Mouse (Mus musculus) spleen, postnatal 10 days (tissue): ENCODE measurements at regions not wholly inside any gene's neighbourhood (a gene's known extent, or its start where the extent isn't known, plus 50 kb on each side); places are given as distances from the start of the nearest gene placed in this dataset.

ENCODE experiments used
- DNase-seq, 2 experiments: peaks; one replicate each; pipeline ENCODE4 v3.0.0; 2021 to 2022; ENCODE audit warnings: low spot score in 2 of 2

- no peak for DNase-seq
These were observed 80.4 kb upstream of the Pmfbp1 start for GRCm38 (mm10) chr8:109413386-109413785.

DNA sequence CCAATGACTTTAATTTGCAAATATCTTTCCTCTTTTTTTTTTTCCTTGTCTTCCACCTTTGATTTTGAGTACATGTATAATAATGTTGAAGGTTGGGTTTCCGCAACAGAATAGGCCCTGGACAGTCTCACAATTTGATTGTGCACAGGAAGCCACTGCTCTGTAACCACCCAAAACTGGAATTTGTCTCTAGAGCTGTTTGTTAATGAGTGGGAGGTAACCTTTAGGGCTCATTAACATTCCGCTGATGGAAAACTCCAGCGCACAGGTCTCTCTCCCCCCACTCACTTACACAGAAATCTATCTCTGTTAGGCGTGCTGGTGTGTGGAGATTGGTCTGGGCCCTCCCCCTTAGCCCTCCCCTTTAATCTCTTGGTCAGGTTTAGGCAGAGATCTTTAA is 78.5 kb upstream of the Pmfbp1 start:
- no peak for DNase-seq

DNA sequence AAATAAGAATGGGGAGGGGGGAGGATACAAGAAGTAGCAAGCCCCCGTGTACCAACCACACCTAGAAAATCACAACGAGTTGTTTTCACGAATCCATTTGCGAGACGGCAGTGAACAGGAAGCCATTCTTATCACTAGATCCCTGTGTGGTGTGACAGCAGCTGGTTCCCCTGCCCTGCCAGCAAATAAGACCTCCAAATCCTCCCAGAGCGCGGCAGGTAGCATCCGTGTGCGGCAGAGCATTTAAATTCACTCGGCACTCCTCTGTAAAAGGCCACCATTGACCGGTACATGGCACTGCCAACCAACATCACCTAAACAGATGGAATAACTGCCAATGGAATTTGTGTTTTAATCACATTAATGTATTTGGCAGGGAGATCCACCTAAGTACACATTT is 77.9 kb upstream of the Pmfbp1 start:
- no peak for DNase-seq

- no peak for DNase-seq
These were observed 77.3 kb upstream of the Pmfbp1 start for GRCm38 (mm10) chr8:109416327-109417100.

GRCm38 (mm10) chr8:109417222-109417621 is 76.6 kb upstream of the Pmfbp1 start:
- DNase-seq = no peak

GRCm38 (mm10) chr8:109417971-109418370 is 75.9 kb upstream of the Pmfbp1 start:
- DNase-seq = no peak

GRCm38 (mm10) chr8:109419029-109419596 is 74.7 kb upstream of the Pmfbp1 start:
- no peak for DNase-seq

GRCm38 (mm10) chr8:109424004-109424403 is 69.8 kb upstream of the Pmfbp1 start:
- no peak for DNase-seq

DNA sequence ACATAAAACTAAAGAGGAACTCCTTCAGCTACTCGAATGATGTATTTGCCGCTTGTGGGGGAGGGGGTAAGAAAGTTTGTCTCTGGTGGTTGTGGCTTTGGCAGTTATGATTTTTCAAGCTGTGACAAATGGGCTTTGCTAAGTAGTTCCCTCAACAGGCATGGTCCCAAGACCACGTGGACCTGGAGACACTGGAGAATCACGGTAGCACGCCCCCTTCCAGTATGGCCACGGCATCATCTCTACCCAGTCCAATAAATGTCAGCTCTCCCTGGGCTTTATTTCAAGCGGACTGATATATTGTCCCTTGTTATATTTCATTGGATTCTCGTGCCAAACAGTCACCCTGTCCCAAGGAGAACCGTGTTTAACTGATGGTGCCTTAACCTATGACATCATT is 65.3 kb upstream of the Pmfbp1 start:
- DNase-seq = no peak

- DNase-seq = no peak
These were observed 59.3 kb upstream of the Pmfbp1 start for GRCm38 (mm10) chr8:109434538-109434937.

DNA sequence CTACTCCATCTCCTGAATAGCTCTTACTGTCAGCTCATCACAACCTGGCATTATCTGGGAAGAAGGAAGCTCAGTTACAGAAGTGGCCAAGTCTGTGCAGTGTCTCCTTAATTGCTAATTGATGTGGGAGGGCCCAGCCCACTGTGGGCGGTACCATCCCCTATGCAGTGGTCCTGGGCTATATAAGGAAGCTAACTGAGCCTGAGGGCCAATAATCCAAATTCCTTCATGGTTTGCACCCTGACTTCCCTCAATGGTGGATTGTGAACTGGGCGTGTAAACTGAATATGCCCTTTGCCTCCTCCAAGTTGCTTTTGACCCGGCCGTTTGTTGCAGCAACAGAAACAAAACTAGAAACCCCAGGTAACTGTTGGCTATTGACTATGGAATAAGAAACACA is 57.8 kb upstream of the Pmfbp1 start:
- DNase-seq = no peak

DNA sequence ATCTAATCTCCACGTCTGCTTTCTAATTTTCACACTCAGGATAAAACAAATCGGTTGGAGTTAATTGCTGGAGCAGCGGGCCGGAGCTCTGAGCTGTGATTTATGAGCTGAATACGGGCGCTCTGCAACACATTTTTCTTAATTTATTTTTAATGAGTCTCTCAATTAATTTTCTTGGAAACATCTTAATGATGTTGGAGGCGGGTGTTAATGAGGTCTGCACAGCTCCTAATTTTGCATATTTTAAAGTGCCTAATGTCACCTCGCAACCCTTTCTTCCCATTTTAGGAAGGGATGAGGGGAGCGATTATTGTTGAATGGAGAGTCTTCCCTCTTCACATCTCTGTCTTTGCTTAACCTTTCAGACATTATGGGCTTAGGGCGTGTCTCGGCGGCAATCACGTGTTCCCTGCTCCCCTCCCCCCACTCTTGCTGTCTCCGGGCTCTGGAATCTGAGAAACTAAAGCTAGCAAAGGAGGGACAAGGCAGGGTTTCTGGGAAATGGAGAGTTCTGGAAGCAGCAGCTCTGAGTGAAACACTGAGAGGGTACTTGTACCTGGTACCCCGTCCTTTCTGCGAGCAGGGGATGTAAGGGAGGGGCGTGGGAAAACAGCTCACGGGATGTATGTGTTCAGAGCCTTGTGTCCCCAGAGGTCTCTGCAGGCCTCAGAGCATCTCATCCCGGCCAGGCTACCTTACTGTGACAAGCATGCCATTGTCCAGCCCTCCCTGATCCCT is 56.8 kb upstream of the Pmfbp1 start:
- no peak for DNase-seq

DNA sequence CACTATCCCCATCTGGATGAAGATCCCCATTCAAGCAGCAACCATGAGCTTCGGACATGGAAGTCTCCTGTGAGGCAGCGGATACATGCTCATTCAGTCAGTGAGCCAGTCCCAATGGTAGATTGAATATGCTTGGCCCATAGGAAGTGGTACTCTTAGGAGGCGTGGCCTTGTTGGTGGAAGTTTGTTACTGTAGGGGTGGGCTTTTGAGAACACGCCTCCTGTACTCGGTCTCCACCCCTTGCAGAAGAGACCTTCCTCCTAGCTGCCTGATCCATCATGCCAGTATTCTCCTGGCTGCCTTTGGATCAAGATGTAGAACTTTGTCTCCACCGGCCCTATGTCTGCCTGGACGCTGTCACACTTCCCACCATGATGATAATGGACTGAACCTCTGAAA is 55.3 kb upstream of the Pmfbp1 start:
- no peak for DNase-seq
